Mouse (Mus musculus) embryo, embryonic 10 days (tissue): Measurements from ENCODE around the gene Mfsd6l.

Source experiments
- DNase-seq: peaks from one replicate; pipeline ENCODE4 v3.0.0-alpha.2; 2015; ENCODE audit warnings: low spot score

Gene Mfsd6l

DNA sequence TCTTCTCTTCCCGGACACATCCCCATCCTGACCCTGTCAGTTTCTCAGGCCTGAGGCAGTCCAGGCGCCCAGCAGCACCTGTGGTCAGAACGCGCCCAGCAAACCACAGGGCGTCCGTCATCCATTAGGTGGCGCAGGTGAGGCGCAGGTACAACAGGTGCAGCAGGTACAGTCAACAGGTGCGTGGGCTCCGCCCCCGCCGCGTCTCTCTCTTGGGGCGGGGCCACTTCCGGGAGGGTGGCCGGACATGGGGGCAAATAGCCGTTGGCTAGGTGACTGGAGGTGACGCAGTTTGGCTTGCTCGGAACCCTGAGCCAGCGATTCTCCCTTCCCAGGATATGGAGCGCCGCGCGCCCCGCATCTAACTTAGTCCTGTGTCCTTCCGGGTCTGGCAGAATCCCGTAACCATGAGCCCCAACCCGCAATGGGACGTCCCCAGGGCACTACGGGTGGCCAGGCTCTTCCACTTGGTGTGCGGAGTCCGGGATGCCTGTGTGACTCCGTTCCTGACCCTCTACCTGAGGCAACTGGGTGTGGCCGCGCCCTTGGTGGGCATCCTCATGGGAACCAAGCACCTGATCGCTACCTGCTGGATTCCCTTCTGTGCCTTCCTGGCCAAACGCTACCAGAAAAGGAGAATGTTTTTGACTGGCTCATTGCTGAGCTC lies at the start of gene Mfsd6l:
Gene Mfsd6l (plus strand): TSS at position 269 of the 667 bp plus-strand sequence.
- peak; percentile 31 for DNase-seq

DNA sequence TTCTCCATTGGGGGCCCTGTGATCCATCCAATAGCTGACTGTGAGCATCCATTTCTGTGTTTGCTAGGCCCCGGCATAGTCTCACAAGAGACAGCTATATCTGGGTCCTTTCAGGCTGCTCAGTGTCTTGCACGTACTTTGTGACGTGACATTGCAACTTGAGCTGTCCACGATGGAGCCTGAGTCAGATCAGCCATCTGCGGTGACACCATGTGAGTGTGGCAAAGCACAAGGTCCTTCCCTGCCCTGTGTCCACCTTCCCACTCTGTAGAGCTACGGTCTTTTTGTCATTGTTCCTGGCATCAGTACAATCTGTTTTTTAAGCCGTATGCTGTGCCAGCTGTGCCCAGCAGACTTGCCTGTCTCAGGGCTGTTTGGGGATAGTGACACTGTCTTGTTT lies 48.7 kb upstream of the Mfsd6l start:
- DNase-seq: no peak

DNA sequence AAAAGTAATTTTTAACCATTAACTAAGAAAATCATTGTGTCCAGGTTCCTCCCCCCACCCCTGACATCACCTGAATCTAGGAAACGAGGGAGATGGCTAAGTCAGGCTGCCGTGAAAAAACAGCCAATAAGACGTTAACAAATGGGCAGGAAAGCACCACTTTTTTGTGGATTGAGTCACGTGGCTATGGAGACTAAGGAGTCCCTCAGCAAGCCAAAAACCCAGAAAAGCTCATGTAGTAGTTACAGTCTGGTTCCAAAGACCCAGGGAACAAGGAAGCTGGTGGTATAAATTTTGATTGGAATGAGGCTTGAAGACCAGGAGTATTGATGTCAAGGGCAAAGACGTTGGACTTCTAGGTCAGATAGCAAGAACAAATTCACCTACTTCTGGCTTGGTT lies 47.4 kb upstream of the Mfsd6l start:
- DNase-seq: no peak

DNA sequence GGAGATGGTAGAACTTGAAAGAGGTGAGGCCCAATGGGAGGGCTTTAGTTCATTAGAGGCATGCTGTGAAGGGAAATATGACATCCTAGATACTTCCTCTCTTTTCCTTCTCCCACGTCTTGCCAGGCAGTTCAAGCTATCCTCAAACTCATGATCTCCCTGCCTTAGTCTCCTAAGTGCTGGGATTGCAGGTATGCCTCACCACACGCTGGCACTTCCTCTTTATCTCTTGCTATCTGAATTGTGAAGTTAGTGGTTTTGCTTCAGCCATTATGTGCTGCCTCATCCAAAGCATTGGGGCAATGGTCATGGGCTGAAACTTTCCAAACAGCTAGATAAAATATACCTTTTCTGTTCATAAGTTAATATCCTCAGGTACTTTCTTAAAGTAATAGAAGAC lies 46.8 kb upstream of the Mfsd6l start:
- no peak for DNase-seq

DNA sequence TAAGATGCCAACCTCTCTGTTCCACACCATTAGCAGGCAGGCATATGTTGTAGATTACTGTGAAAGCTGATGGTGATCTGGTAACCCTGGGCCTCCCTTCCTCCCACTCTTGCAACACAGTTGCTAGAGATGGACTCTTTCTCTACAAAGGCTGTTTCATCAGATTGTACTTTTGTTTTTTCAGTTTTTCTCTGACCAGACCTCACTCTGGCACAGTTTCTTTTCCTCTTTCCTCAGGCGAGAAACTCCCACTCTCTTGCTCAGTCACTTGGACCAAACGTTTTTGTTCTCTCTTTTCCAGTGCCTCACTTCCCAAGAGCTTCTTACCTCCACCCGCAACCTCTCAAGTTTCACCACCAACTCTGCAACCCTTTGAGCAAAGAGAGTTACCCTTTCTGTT lies 42.0 kb upstream of the Mfsd6l start:
- DNase-seq: no peak

DNA sequence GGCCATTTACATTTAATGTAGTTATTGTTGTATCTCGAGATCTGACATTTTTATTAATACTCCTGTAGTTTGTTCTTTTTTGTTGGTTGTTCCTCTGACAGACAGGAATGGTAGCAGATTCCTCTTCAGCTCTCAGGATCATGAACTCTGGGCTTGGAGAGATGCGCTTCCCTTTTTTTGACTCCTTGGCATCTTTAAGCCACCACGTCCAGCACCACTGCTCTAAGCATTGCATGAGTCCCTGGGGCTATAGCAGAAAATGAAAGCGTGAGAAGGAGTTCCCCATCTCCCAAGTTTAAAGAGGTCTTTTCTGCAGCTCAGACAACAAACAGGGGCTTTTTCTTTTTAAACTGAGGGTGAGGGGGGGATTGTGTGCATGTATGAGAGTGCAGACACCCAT lies 36.6 kb upstream of the Mfsd6l start:
- no peak for DNase-seq

DNA sequence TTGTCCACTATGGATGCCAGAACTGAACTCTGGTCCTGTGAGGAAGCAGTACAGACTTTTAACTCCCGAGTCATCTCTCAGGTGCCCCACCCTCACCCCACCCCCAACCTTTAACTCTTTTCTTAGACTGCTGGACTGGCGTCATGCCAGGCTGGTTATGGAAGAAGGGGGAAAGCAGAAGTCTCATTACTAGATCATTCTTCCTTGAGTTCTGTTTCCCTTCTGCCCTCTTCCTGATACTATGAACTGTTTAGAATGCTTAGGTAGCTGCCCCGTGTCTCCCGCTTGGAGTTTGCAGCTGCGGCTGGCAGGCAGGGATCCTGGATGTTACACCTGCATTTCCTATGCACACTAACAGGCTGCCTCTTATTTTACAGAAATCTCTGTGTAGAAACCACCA lies 36.2 kb upstream of the Mfsd6l start:
- no peak for DNase-seq

DNA sequence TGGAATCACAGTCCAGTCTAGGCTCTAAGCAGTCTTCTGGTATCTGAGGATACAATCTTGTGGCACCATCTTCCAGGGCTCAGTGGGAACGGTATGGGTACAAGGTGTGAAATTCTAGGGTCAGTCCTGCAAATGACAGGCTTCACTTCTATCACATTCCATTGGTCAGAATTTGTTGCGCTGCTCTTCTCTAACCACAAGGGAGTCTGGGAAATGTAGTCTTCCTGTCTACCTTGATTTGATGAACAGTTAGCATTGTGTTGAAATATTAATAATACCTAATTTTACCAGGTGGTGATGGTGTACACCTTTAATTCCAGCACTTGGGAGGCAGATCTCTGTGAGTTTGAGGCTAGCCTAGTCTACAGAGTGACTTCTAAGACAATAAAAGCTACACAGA lies 35.5 kb upstream of the Mfsd6l start:
- no peak for DNase-seq

DNA sequence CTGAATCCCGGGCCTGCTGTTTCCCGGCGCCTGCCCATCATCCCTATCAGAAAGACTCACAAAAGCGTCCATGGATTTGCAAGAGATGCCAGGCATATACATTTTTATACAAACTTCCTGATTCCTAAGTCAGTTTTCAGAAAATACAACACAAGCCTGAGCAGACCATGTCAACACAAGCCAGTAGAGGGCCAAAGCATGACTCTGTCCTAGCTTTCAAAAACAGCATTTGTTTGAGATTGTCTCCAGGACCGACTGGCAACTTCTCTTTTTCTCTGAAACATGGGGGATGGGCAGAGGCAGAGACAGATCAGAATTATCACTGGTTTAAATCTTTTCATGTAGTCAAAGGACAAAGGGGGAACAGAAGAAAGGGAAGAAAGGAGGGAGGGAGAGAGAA lies 34.6 kb upstream of the Mfsd6l start:
- no peak for DNase-seq

DNA sequence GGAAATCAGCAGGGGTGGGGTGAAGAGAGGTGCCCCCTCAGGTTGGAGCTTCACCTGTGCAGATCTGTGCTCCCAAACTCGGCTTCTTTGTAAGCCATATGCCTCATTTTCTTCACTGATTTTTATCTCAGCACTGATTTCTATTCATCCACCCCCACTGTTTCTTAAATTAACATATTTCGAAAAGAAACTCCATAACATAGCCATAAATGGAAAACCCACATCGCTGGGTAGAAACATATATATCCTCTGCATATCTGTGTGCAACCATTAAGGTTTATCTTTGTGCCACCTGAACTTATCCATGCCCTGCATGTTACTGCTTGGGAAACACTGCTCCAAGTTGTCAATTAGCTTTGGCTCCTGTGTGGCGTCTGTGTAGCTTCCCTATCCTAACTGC lies 29.5 kb upstream of the Mfsd6l start:
- no peak for DNase-seq

DNA sequence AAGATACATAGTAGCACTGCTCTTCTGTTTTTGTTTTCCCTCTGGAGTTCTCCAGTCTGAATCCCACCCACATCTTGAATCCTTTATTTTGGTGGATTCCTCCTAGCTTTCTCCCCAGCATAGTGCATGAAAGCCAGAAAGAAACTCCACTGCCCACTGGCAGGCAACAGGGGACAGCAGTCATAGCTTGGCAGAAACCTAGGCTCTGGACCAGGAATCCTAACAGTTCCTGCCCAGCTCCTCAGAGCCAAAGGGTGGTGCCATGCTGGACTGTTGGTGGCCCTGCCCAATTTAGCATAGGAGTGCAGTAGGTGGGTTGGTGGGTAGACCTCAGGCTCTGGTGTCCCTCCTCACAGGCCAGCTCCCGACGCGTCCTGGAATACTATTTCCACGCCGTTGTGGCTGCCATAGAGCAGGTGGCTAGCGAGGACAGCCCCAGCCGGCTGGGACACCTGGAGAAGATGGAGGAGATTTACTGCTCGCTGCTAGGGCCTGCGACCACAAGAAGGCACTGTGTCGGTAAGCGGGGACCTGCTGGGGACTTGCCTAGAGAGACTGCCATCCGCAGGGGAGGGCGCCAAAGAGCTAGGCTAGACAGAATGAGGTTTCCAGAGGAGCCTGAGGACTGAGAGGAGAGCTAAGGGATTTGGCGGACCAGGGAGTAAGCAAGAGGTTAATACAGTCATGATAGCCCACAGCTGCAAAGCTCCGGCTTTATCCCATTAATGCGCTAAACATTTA lies 24.8 kb upstream of the Mfsd6l start:
- peak; percentile 66 for DNase-seq

DNA sequence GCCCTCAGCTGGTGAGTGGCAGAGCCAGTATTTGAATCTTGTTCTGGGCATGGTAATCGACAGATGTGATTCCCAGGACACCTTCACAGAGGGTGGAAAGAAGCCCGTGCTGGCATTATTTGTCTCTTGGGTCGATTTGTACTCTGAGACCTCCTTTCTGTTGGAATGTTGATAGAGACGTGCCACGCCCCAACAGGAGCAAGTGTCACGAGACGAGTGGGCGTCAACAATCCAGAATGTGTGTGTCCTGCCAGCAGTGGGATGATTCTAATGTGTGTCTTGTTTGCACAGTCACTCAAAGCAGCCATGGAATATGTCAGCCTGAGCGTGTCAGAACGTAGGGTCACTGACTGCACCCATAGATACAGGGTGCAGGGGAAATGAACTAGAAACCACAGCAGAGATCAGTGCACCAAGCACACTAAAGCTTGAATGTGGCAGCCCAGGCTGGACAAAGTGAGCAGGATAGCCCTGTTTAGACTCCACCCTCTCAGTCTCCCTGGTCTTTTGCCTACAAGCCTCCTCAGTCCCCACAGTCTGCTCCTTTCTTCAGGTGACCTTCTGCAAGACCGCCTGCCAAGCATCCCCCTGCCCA lies 23.9 kb upstream of the Mfsd6l start:
- DNase-seq: no peak

DNA sequence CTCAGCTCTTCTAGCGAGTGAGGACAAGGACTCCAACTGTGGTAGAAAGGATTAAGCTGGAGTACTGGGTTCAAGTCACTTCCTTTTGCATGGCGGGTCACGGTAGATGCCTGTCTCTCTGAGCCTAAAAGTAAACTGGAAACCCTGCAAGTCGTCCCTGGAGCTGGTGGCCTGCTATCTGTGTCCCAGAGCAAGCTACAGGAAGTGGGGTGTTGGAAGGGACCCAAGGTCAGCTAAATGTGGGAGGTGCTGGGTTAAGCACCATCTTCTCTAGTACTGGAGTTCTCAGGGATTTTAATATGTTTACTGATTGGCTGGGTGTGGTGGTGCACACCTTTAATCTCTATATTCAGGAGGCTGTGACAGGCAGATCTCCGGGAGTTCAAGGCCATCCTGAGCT lies 23.2 kb upstream of the Mfsd6l start:
- no peak for DNase-seq

DNA sequence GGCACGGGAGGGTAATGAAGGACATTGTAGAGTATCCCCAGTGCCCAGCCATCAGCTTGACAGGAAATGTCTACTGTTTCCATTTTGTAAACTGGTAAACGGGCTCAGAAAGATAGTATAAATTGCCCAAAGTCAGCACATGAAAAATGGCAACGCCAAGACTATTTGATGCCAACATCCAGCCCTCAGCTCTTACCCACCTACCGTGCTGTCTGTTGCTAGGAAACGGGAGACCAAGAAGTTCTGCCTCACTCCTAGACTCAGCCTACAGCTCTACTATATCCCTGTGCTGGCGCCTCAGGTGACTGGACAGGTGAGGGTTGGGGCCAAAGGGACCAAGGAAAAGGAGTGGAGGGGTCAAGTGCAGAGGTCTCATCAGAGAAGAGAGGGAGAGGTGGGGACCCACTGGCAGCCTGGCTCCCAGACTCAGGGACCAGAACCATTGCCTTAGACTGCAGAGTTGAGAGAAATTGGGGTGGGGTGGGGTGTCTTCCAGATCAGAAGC lies 22.0 kb upstream of the Mfsd6l start:
- no peak for DNase-seq

DNA sequence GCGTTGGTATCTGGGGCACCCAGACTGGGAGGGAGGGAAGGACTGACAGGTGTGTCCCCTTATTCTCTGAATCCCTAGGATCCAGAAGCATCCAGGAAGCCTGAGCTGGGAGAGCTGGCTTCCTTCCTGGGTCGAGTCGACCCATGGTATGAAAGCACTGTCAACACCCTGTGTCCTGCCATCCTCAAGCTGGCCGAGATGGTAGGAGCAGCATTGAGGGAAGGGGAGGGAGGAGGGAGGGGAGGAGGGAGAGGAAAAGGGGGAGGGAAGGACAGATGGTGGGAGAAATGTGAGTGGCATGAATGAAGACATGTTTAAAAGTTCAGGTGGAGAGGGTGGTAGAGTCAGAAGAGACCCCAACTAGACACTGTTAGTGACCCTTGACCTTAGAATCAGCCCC lies 20.0 kb upstream of the Mfsd6l start:
- DNase-seq: no peak

DNA sequence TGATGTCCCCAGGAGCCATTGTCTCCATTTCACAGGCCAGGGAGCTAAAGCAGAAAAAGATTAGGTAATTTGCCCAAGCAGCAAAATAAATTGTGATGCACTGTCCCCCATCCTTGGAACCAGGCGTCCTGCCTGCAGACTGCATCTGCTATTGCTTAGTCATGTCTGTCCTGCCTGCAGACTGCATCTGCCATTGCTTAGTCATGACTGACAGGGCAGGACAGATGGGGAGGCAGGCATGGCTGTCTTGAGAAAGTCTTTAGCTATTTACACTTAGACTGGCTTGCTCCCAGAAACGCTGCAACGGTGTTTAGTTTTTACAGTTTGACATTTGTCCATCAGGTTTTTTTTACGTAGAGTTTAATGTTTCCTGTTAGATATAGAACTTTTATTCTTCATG lies 19.5 kb upstream of the Mfsd6l start:
- peak; percentile 75 for DNase-seq

DNA sequence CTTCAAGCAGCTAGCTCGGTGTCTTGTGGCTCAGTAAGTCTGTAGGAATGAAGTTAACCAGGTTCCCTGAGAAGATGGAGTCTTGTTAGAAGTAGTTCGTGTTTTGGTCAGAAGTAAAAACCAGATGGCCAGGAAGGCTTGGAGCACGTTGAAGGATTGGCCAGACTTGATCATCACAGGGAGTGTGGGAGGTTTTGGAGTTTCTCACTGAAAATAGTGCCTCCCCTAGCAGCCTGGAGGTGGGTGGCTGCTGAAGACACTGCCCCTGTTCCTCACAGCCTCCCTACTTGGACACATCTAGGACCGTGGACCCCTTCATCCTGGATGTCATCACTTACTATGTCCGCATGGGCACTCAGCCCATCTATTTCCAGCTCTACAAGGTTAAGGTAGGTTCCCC lies 16.4 kb upstream of the Mfsd6l start:
- DNase-seq: no peak

DNA sequence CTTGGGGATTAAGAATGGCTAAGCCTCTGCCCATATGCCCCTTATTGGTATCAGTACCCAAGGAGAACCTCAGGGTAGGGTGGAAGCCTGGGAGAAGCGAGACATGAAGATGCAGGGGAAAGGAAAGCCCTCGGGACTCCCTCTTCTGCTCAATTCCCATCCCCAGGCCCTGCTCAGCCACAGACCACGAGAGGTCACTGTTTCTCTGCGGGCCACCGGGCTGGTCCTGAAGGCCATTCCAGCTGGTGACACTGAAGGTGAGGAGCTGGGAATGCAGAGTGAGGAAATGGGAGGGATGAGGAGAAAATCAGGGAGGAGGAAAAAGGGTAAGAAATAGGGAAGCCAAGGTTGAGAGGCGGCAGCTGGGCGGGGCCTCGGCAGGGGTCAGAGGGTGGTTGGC lies 11.4 kb upstream of the Mfsd6l start:
- DNase-seq: peak; percentile 67

DNA sequence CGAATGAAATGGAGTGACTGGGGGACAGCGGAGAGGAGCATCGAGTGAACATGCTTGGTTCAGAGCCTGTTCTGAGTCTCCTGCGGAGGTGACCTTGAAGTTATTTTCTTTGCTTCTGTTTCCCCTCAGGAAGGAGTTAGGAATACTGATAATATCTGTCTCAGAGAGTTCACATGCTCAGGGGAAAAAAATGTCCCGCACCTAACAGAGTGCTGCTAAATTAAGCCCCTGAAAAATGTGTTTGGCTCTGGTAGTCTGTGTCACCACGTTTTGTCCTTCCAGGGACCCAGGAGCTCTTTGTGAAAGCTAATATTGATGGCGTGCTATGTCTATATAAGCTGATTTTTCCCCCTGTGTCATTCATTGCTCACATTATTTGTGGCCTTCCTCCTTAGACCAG lies 10.8 kb upstream of the Mfsd6l start:
- DNase-seq: no peak

DNA sequence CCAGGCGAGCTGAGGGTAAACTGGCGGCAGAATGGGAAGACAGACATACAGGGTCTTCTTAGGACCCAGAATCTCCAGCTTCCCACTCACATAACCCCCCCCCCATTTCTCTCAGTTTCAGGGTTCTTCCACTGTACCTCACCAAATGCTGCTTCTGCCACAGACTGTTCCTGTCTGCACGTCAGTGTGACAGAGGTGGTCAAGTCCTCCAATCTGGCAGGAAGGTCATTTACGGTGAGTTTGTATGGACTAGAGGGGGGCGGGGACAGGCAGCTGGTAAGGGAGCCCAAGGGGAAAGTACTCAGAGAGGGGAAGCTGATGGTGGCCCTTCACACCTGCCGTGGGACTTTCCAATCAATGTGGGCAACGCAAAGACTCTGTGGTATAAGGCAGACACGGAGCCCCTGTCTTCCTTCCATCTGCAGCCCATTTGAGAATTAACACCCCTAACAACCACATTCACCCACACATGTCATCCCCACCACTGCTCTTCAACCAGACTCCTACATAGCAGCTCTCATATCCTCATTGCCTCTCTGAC lies 10.2 kb upstream of the Mfsd6l start:
- no peak for DNase-seq

DNA sequence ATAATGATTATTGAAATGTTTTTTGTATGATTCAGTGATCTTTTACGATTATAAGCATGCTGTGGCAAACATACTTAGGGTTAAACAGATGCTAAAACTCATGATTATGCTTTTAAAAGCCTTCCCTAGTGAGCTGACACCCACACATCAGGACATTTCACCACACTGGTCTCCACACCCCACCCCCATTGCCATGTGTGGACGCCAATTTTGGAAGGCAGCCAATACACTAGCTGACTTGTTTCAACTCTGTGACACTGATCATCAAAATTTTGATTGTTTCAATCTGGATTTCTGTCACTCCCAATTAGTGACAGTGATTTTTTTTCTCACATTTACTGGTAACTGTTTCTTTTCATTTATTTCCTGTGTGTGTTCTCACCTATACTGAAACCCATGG lies 8.5 kb upstream of the Mfsd6l start:
- no peak for DNase-seq

DNA sequence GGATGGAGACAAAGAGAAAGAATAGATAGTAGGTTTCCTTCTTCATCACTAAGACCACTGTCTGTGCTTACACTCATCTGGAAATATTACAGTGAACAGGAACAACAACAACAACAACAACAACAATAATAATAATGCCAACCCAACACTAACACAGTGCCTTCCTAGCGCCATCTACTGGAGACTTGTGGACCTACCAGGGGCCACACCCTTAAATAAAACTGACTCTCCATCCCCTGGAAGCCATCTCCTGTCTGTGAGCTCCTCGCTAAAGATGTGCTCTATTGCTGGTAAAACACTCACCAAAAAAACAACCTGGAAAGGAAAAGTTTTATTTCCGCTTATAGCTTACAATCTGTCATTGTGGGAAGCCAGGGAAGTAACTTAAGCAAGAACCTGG lies 6.4 kb upstream of the Mfsd6l start:
- no peak for DNase-seq

DNA sequence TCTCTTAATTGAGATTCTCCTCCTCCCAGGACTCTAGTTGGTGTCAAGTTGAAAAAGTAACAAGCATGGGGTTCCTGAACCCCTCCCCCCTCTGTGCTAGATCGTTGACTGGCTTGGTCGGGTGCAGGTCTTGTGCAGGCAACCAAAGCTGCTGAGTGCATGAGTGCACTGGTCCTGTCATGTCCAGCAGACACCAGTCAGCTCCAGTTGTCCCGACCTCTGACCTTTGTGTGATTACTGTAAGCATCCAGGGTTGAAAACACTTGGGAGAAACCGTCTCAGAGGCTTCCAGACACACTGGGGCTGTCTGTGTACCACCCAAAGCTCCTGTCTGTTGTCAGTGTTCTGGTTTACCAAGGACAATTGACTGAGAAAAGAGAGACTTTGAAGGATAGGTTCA lies 5.6 kb upstream of the Mfsd6l start:
- DNase-seq: peak; percentile 24
